Mouse (Mus musculus) lung, adult 18-20 months (tissue): ENCODE measurements around the gene Tmem198b.
"Not testable (repeated sequence)": the region's sequence is repeated elsewhere in the genome, so short reads cannot be mapped to it uniquely, and the experiment has no call there.

ENCODE experiments used
- DNase-seq, 2 experiments: peaks; one replicate each; pipeline ENCODE4 v3.0.0; 2022; ENCODE audit warnings: mixed read lengths in 2 of 2

The Tmem198b gene

DNA sequence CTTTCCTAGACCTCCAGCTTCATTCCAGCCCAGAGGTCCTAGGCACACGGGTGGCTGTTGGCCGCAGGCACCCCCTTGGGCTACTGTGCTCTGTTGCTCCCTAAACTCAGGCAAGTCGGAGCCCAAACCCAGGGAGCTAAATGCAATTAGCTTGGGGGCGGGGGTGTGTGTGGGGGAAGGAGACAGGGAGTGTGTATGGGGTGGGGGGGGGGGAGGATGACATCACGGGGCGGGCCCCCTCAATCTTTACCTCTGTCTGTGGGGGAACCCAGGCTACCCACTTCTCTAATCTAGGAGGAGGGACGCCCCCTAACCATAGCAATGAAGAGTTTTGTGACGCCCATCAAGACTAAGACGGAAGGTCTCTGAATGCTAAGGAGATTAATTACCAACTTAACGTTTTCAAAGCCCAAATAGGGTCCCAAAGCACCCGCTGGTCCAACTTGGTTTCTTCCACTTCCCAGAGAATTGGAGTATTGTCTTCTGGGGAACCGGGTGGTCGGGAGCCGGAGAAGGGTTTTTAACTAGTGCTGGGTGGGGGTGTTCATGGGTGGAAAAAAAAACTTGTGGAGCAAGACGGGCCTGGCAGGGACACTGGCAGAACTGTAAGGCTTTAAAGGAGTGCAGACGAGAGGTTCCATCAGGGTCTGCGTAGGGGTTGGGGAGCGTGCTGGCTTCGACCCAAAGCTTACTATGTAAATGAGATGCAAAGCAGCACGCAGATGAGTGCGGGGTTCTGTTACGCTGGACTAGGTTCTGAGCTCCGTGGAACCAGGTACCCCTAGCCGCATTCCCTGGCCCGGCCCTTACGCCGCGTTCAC is at the start of gene Tmem198b:
Gene Tmem198b (minus strand): TSS at position 100 of the 821 bp plus-strand sequence.
- peak; percentile 58 to 62 for DNase-seq

DNA sequence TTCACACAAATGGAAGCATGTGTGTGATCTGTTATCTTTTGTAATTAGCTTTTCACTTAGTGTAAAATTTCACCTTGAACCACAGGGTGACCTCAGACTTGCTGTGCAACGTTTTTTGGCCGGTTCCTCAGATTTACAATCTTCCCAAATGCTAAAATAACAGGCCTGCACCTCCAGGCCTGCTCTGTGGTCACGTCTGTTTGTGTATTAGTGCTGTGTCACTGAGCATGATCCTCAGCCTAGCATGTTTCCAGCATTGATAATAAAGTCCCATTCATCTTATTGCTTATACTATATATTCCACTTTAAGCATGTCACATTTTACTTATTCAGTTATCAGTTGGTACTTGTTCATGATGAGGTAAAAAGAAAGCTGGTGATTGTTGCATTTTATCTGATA is 46.2 kb upstream of the Tmem198b start:
- no peak for DNase-seq

DNA sequence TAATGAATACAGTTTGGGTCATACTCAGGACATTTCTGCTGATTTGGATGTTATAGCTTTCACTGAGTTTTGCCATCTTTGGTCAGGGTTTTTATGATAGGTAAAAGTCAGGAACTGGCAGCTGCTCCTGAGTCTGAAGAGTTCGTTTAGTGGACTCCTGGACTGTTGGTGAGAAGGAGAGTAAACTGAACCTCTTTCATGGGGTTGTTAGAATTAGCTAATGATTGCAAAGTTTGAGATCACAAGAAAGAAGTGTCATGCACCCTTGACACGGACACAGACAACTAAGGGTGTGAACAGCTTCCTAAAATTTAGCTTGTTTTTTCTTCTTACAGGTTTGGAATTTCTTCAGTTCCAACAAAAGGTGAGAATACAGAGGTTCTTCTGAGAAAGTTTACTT is 44.3 kb upstream of the Tmem198b start:
- DNase-seq = no peak

DNA sequence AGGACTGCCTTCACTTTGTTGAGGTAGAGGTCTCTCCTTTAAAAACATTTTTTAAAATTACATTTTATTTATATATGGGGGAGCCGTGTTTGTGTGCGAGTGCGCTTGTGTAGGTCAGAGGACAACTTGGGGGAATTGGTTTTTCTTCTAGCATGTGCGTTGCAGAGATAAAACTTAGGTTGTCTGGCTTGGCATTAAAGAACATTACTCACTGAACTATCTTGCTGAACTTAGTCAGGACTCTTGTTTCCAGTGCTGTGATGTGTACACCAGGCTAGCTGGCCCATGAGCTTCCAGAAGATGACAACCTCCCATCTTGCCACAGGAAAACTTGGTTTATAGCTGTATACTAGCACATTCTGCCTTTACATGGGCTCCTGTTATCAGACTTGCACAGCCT is 42.5 kb upstream of the Tmem198b start:
- DNase-seq = no peak

DNA sequence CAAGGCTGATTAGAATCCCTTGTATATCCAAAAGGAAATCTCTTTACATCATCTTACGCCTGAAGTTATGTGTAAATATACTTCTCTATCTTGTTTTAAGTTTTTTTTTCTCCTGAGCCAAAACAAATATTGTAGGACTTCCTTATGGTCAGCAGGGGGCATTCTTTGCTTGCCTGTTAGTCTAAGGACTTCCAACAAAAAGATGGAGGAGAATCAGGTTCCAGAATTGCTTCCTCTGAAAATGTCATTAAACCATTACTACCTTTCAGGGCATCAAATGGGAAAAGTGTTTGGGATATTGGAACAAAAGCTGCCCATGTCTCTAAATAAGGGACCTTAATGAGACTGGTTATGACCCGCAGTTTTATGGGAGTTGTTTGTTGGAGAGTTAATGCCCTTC is 41.3 kb upstream of the Tmem198b start:
- peak in 1 of 2 experiments; percentile 16 for DNase-seq

DNA sequence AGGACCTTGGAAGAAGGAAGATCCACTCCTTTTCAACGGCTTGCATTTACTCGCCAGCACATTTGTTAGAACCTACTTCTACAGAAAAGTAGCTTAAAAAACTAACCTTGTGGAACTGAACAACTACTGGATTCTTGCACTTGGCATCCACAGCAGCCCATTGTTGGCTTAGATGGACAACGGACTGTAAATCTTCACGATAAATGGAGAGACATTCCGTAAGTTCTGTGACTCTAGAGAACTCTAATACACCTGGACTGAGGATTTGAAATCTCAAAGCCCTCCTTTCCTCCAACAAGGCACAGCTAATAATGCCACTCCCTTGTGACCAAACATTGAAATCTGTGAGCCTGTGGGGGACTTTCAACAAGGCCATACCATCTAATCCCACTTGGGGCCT is 39.1 kb upstream of the Tmem198b start:
- DNase-seq = no peak

DNA sequence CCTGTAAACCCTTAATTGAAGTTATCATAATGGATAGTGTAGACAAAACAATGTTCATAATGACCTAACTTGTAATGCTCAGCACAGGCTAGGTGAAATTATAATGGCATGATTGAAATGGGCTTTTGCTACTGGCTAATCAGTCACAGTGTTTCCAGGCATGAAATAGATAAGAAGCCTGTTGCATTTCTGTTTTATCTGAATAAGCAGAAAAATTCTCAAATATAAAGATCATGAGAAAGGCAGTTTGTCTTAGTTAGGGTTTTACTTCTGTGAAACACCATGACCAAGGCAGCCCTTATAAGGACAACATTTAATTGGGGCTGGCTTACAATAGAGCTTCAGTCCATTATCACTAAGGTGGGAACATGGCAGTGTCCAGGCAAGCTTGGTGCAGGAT is 36.4 kb upstream of the Tmem198b start:
- DNase-seq = no peak

DNA sequence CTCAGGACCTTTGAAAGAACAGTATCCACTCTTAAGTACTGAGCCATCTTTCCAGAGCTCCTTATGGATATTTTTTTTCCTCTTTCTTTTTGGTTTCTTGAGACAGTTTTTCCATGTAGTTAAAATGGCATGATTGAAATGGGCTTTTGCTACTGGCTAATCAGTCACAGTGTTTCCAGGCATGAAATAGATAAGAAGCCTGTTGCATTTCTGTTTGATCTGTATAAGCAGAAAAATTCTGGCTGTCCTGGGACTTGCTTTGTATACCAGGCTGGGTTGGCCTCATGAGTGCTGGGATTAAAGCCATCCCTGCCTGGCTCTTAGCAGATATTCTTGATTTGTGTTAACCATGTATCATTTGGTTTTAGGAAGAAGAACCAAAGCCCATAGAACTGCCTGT is 35.3 kb upstream of the Tmem198b start:
- no peak for DNase-seq

DNA sequence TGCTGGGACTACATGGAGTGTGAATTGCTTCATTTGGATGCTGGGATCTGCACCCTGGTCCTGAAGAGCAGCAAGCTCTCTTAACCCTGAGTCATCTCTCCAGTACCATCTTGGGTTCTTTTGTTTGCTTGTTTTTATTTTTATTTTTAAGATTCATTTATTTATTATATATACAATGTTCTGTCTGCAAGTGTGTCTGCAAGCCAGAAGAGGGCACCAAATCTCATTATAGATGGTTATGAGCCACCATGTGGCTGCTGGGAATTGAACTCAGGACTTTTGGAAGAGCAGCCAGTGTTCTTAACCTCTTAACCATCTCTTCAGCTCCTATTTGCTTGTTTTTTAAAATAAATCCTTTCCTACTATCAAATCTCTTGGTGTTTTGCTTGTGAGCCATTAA is 33.2 kb upstream of the Tmem198b start:
- no peak for DNase-seq

DNA sequence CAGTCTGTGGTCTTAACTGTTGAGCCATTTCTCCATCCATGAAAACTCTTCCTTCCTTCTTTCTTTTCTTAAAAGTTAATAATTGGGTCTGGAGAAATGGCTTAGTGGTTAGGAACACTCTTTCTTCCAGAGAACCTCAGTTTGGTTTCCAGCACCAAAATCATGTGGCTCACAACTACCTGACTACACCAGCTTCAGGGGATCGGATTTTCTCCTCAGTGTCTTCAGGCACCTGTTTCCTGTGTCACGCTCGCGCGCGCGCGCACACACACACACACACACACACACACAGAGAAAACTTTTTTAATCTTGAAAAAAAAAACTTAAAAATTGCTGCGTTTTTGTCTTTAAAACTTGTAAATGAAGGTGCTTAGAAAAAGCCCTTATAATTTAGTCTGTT is 19.7 kb upstream of the Tmem198b start:
- no peak for DNase-seq

DNA sequence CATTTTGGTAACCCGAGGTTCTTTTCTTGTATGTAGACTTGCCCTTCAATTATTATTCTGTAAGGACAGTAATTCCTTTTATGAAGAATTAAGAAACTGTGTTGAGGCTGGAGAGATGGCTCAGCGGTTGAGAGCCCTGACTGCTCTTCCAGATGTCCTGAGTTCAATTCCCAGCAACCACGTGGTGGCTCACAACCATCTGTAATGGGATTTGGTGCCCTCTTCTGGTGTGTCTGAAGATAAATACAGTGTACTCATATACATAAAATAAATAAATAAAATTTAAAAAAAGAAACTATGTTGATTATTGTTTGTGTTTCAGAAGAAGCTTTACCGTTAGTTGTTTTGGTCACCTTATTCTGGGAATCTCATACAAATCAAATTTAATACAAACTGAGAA is 18.9 kb upstream of the Tmem198b start:
- not testable (repeated sequence) for DNase-seq

DNA sequence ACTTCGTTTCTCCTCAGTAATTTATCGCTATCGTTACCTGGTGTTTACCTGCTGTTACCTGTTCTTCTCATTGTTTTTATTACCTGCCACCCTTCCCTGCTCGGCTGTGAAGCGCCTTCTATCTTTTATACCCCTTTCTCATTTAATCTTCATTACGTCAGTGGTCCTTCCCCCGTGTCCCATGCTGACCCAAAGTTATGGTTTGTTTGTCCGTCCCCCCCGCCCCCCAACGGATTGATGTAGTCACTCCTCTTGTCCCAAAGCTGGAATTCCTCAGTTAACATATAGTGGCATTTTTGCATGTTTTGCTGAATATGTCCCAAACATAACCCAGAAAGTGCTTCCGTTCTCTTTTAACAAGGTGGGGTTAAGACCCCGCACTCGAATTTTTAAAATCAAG is 18.0 kb upstream of the Tmem198b start:
- DNase-seq = no peak

DNA sequence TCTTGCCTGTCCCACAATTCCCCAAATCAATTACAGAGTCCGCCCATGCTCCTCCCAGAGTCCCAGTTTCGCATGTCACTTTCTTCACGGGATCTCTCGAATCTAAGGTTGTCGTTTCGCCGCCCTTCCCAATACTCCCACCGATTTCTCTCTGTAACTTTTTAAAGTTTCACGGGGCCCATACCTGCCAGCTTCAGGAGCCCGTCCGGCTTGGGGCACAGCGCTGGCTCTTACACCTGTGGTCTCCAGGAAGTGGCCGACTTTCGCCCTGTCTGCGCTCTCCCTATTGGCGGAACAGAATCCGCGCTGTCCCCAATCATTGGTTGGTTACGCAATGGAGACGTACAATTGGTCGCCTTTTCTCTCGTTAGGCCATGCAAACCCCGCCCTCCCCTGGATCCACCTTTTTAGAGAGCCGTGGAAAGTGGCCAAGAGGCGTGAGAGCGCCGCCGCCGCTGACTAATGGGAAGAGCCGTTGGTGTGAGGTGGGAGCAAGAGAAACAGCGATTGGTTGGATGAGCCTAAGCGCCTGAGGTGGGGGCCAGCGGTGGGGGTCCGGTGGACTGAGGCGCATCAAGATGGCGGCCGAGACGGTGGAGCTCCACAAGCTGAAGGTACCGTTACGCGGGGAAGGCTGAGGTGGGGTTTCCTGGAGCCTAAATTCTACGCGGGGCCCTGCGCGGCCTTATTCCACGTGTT is 17.3 kb upstream of the Tmem198b start, which contains the start of gene Ormdl2:
Gene Ormdl2 (minus strand): TSS at position 288 of the 699 bp plus-strand sequence.
- peak; percentile 99 for DNase-seq

DNA sequence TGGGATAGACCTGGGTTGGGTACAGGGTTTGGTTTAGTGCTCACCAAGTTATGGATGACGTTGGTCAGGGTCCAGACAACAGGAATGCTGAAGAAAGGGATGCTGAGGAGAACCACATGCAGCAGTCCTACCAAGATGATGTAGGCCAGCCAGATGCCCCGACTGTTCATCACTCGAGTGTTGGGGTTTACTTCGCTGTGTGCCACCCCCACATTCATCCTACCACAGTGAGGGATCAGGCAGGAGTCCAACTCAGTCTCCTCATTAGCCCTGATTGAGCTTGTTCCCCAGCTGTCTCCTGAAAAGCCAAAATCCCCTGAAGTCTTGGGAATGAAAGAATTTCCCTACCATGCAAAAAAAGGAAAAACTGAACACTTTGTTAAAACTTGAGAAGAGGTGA is 16.0 kb upstream of the Tmem198b start:
- DNase-seq = no peak

DNA sequence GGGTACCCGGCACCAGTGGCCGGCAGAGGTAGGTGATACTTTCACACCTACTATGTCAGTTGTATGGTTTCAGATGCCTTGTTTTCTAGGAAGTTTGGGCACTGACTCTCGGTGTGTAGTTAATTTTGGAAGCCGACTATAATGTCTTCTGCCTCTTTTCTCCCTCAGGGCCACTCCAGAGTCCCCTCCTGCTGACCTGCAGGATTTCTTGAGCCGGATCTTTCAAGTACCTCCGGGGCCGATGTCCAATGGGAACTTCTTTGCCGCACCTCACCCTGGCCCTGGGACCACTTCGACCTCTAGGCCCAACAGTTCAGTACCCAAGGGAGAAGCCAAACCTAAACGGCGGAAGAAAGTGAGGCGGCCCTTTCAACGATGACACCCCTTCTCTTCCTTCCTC is 12.9 kb upstream of the Tmem198b start, which contains the start of gene Sarnp:
Gene Sarnp (plus strand): TSS at position 301 of the 400 bp plus-strand sequence.
- DNase-seq = no peak

DNA sequence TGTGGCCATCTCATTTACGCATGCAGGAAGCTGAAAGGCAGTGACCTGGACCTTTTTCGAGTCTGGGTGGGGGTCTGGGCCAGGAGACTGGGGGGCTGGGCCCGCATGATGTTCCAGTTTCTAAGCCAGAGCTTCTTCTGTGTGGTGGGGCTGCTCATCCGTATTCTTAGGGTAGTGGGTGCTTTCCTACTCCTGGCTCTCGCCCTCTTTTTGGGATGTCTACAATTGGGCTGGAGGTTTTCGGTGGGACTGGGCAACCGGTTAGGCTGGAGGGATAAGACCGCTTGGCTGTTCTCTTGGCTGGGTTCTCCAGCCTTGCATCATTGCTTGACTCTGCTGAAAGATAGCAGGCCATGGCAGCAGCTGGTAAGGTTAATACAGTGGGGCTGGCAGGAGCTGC is 2.8 kb upstream of the Tmem198b start:
- DNase-seq = no peak

DNA sequence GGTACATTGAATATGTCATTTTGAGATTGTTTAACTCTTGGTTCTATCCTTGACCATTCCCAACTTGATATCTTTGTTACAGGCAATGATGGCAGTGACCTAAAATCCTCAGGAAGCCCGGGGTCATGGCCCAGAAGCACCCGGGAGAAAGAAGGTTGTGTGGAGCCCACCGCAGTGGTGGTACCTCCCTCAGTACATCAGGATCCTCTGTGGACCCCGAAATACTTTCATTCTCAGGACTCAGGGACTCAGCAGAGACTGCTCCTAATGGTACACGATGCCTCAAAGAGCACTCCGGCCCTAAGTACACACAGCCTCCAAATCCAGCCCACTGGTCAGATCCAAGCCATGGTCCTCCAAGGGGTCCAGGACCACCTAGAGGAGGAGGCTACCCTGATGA is 1.9 kb upstream of the Tmem198b start:
- no peak for DNase-seq

DNA sequence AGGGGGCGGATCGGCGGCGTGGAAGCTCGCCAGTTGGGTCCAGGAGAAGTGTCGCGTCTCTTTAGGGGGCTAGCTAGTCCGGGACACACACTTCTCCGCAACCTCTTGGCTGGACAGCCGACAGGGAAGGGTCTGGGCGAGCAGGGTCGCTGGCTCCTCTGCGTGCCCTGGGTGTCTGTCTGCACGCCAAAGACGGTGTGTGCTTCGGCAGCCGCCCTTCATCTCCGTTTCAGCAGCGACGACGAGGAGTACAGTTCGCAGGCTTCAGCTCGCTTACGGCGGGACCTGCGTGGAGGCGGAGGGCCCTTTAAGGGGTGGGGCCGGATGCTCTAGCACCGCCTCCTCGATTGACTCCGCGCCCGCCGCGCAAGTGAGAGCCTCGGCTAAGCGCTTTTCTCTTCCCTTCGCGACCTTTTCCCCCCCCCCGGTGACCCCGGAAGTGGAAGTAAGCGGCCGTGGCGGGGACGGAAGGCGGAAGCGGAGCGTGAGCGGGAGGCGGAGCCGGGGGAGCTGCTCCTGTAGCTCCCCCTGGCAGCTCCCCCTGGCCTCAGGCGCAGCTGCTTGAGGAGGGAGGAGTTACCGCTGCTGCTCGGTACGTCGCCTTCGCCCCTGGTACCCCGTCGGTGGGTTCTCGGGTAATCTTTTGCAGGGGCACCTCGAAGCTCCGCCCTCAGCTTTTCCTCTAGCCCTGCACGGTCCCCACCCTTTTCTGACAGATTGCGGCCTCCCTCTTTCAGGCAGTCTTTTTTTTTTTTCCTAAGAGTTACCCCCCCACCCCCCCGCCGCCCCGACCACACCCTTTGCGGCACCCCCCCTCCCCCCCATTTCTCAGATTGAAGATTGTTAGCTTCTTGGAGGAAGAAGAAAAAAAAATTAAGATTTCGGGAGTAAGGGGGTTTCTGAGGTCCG is 1.2 kb upstream of the Tmem198b start:
- peak; percentile 97 for DNase-seq

DNA sequence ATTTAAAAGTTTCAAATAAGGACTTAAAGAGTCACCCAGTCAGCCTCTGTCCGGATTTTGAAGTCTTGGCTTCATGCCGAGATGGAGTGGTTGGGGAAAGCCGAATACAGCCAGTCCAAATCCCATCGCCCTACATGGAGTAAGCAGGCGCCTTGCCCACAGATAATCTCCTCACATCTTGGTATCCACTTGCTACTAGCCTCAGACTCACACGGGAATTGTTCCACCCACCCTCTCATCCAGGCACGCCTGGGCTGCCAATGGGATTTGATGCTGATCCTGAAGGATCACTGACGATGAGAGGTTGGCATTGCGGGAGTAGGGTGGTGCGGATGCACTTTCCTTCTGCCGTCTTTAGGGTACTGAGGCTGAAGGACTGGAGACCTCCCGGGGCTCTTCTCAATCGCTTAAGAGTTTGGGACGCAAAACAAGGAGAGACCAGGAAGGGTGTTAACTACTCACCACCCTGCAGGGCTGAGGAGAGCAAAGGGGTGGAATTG is 349 bp downstream of the Tmem198b start, which contains the start of gene Dnajc14:
Gene Dnajc14 (plus strand): TSS at position 292 of the 500 bp plus-strand sequence.
- DNase-seq = peak; percentile 60 to 68

DNA sequence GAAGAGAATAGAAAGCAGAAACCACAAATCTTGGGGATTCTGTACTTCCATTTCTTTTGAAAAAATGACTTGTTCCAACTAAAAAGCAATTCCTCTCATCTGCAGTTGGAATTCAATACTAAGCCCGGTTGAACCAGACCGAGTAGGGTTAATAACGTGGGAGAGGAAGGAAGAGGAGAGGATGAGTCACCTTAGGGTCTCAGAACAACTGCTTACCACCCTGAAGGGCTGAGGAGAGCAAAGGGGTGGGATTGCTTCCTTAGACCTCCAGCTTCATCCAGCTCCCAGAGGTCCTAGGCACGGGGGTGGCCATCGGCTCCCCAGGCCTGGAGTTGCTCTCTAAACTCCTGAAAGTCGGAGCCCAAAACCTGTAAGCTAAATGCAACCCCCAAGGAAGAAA is 809 bp downstream of the Tmem198b start:
- DNase-seq = no peak

DNA sequence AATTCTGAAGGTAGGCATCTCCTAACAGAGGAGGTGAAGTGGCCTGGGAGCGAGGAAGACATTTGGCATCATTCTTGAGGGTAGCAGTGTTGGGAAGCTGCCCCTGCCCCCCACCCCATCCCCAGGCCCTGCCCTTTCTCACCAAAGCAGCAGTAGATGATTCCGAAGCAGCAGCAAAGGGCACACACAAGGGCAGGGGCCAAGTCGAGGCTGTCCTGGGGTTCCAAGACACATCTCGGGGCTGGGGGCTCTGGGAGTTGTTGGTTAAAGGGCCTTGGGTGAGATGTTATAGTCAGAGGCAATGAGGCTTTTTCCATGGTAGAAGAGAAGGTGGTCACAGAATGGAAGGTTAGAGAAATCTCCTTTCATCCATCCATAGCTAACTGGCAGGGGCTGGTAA is 1.2 kb downstream of the Tmem198b start:
- DNase-seq = no peak

DNA sequence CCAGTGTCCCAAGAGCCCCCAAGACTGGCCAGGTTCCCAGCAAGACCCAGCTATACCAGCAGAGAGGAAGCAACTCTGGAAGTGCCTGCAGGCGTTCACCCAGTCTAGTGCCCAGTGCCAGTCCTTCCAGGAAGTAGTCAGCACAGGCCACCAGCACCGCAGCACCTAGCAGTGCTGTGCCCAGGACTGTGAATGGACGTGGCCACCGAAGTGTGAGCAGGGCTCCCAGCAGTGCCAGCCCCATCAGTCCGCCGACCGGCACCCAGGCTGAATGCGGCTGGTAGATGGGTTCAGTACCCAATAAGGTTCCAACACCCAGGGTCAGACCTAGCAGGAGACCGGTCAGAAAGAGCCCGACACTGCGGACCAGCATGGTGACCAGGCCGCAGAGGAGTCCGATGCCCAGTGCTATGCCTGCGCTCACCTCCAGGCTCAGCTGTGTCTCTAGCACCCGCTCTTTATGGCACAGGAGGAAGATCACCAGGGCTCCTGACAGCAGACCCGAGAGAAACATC is 2.1 kb downstream of the Tmem198b start:
- no peak for DNase-seq

DNA sequence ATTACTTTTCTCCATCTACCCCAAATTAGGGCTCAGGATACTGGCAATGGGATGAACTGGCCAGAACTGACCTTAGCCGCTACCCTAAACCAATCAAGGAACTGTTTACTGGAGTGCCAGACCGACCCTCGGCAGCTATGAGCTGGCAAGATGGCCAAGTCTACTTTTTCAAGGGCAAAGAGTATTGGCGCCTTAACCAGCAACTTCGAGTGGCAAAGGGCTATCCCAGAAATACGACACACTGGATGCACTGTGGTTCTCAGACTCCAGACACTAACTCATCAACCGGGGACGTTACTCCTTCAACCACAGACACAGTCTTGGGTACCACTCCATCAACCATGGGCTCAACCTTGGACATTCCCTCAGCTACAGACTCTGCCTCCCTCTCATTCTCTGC is 5.5 kb downstream of the Tmem198b start:
- no peak for DNase-seq
